ENCODE assay signal across 31 mouse cellular contexts in genomic region chr8:72407878-72408277, GRCm38 (mm10). TPM values are rescaled to one million over a fixed set of nuclear protein-coding genes. Genes with fewer than 3 reads are reported as not detected.
DNase-seq lines count a peak whose midpoint lies in the region; ATAC-seq and TF ChIP-seq lines count a peak whose summit lies in the region.
"Had no signal": no experiment of that assay in that cellular context is flagged by ENCODE, and none has a peak within 500 bp of the region (broad histone marks: within the 10 kb centered on the region; RNA-seq: fewer than 3 reads in every experiment).

No protein-coding gene starts in this region.

- H3K4me1 ChIP-seq in embryonic facial prominence, embryonic 14.5 days (ENCODE audit: control insufficient read depth, insufficient read depth, low read length): no peaks in the 10 kb centered on the region
- peaks cover 8% of the 10 kb centered on the region; the same call in 1 of the 2 replicates for H3K4me1 ChIP-seq in embryonic facial prominence, embryonic 10.5 days
- peaks cover 3% of the 10 kb centered on the region; the same call in 1 of the 2 replicates for H3K4me1 ChIP-seq in lung, postnatal 0 days (ENCODE audit: insufficient read depth, low read depth, low read length)
- 0 out of 2 replicates have a peak, but pooled peaks cover 17% of the 10 kb centered on the region for H3K4me1 ChIP-seq in limb, embryonic 15.5 days
- no peaks in the 10 kb centered on the region for H3K4me1 ChIP-seq in hindbrain, postnatal 0 days (ENCODE audit: insufficient read depth, low read length)
- H3K4me1 ChIP-seq in forebrain, embryonic 10.5 days: peaks cover 8% of the 10 kb centered on the region

- no peak for TF ChIP-seq EP300 in lung, postnatal 0 days (IDR thresholded peaks at IDR 0.05)

- no peak overlapping the region for H3K9ac ChIP-seq in embryonic facial prominence, embryonic 14.5 days (ENCODE audit: low read depth, low read length)
- no peak overlapping the region for H3K9ac ChIP-seq in lung, postnatal 0 days (replicated peaks; ENCODE audit: low read depth)
- no peak overlapping the region for H3K9ac ChIP-seq in limb, embryonic 15.5 days
- H3K9ac ChIP-seq in hindbrain, postnatal 0 days (replicated peaks; ENCODE audit: low read length): no peak overlapping the region
- H3K9ac ChIP-seq: forebrain, embryonic 12.5 days; heart, embryonic 12.5 days; hindbrain, embryonic 14.5 days; kidney, embryonic 15.5 days; liver, embryonic 15.5 days had no signal

- 63% methylated on average over 1 of the region's 1 CpGs for WGBS in embryonic facial prominence, embryonic 14.5 days
- 91% methylated on average over 1 of the region's 1 CpGs for WGBS in embryonic facial prominence, embryonic 10.5 days
- 89% methylated on average over 1 of the region's 1 CpGs for WGBS in lung, postnatal 0 days
- WGBS in limb, embryonic 15.5 days: 61% methylated on average over 1 of the region's 1 CpGs
- 91% methylated on average over 1 of the region's 1 CpGs for WGBS in hindbrain, postnatal 0 days
- WGBS in forebrain, embryonic 10.5 days: 94% methylated on average over 1 of the region's 1 CpGs

- H3K36me3 ChIP-seq in embryonic facial prominence, embryonic 14.5 days (ENCODE audit: control insufficient read depth, insufficient read depth, low read length): peaks cover 12% of the 10 kb centered on the region; the same call in 1 of the 2 replicates
- peaks cover 30% of the 10 kb centered on the region for H3K36me3 ChIP-seq in embryonic facial prominence, embryonic 10.5 days (replicated peaks)
- H3K36me3 ChIP-seq in lung, postnatal 0 days (ENCODE audit: insufficient read depth, low read length): no peaks in the 10 kb centered on the region
- peaks cover 3% of the 10 kb centered on the region; the same call in 1 of the 2 replicates for H3K36me3 ChIP-seq in limb, embryonic 15.5 days
- no peaks in the 10 kb centered on the region for H3K36me3 ChIP-seq in hindbrain, postnatal 0 days (ENCODE audit: insufficient read depth, low read length)
- H3K36me3 ChIP-seq in forebrain, embryonic 10.5 days (replicated peaks): peaks cover 26% of the 10 kb centered on the region

- 0 out of 2 replicates have a peak, but pooled peaks have one; percentile 7 for TF ChIP-seq CTCF in lung, postnatal 0 days (IDR thresholded peaks at IDR 0.05)
- TF ChIP-seq CTCF in hindbrain, postnatal 0 days (IDR thresholded peaks at IDR 0.05; ENCODE audit: low read depth): no peak

- H3K4me2 ChIP-seq in embryonic facial prominence, embryonic 14.5 days (ENCODE audit: low read depth, low read length): no peak overlapping the region
- H3K4me2 ChIP-seq in lung, postnatal 0 days (replicated peaks; ENCODE audit: low read depth, low read length): no peak overlapping the region
- H3K4me2 ChIP-seq in limb, embryonic 15.5 days: no peak overlapping the region
- no peak overlapping the region for H3K4me2 ChIP-seq in hindbrain, postnatal 0 days (ENCODE audit: low read depth, low read length)
- H3K4me2 ChIP-seq: forebrain, embryonic 12.5 days; heart, embryonic 12.5 days; hindbrain, embryonic 14.5 days; kidney, embryonic 15.5 days; liver, embryonic 15.5 days; midbrain, embryonic 11.5 days had no signal

- no peak overlapping the region for H3K4me3 ChIP-seq in embryonic facial prominence, embryonic 14.5 days (ENCODE audit: low read depth, low read length)
- no peak overlapping the region for H3K4me3 ChIP-seq in embryonic facial prominence, embryonic 10.5 days
- H3K4me3 ChIP-seq in lung, postnatal 0 days (ENCODE audit: low read depth, low read length): no peak overlapping the region
- H3K4me3 ChIP-seq in limb, embryonic 15.5 days: no peak overlapping the region
- no peak overlapping the region for H3K4me3 ChIP-seq in hindbrain, postnatal 0 days (ENCODE audit: low read length)
- no peak overlapping the region for H3K4me3 ChIP-seq in forebrain, embryonic 10.5 days
- H3K4me3 ChIP-seq: forebrain, embryonic 12.5 days; heart, adult 2 months; heart, embryonic 12.5 days; kidney, embryonic 15.5 days; layer of hippocampus, adult 2 months; left cerebral cortex, adult 2 months; liver, embryonic 15.5 days had no signal

- no peaks in the 10 kb centered on the region for H3K9me3 ChIP-seq in embryonic facial prominence, embryonic 14.5 days (ENCODE audit: control insufficient read depth, low read length)
- no peaks in the 10 kb centered on the region for H3K9me3 ChIP-seq in embryonic facial prominence, embryonic 10.5 days
- no peaks in the 10 kb centered on the region for H3K9me3 ChIP-seq in lung, postnatal 0 days (ENCODE audit: low read length)
- H3K9me3 ChIP-seq in limb, embryonic 15.5 days: no peaks in the 10 kb centered on the region
- no peaks in the 10 kb centered on the region for H3K9me3 ChIP-seq in hindbrain, postnatal 0 days (ENCODE audit: low read length)
- no peaks in the 10 kb centered on the region for H3K9me3 ChIP-seq in forebrain, embryonic 10.5 days
- H3K9me3 ChIP-seq: forebrain, embryonic 12.5 days; G1E; heart, embryonic 12.5 days; kidney, embryonic 15.5 days; liver, embryonic 15.5 days had no signal

- H3K27me3 ChIP-seq in embryonic facial prominence, embryonic 14.5 days (replicated peaks; ENCODE audit: control insufficient read depth, insufficient read depth, low read length): no peaks in the 10 kb centered on the region
- no peaks in the 10 kb centered on the region for H3K27me3 ChIP-seq in embryonic facial prominence, embryonic 10.5 days (replicated peaks; ENCODE audit: low read depth, poor library complexity, severe bottlenecking)
- H3K27me3 ChIP-seq in lung, postnatal 0 days (replicated peaks; ENCODE audit: insufficient read depth, low read length): no peaks in the 10 kb centered on the region
- no peaks in the 10 kb centered on the region for H3K27me3 ChIP-seq in limb, embryonic 15.5 days
- H3K27me3 ChIP-seq in hindbrain, postnatal 0 days (ENCODE audit: insufficient read depth, low read length): no peaks in the 10 kb centered on the region
- H3K27me3 ChIP-seq in forebrain, embryonic 10.5 days (ENCODE audit: poor library complexity, severe bottlenecking): no peaks in the 10 kb centered on the region
- H3K27me3 ChIP-seq: forebrain, embryonic 12.5 days; heart, embryonic 12.5 days; kidney, embryonic 15.5 days; liver, embryonic 15.5 days had no signal

- 0 out of 2 replicates have a peak, but pooled peaks have one; percentile 22 for ATAC-seq in embryonic facial prominence, embryonic 14.5 days (ENCODE audit: low read depth)
- no peak for ATAC-seq in lung, postnatal 0 days
- no peak for ATAC-seq in limb, embryonic 15.5 days (ENCODE audit: insufficient number of reproducible peaks, low FRiP score, low TSS enrichment, low read depth)
- ATAC-seq in hindbrain, postnatal 0 days: no peak
- ATAC-seq: inflammation-experienced regulatory T-cells, adult 6 months; midbrain, embryonic 16.5 days had no signal

- no peak overlapping the region for H3K27ac ChIP-seq in embryonic facial prominence, embryonic 14.5 days (replicated peaks; ENCODE audit: low read depth, low read length)
- no peak overlapping the region for H3K27ac ChIP-seq in embryonic facial prominence, embryonic 10.5 days (replicated peaks)
- H3K27ac ChIP-seq in lung, postnatal 0 days (ENCODE audit: low read length): no peak overlapping the region
- 0 out of 2 replicates have a peak overlapping the region, but pooled peaks have one; percentile 8 for H3K27ac ChIP-seq in limb, embryonic 15.5 days
- no peak overlapping the region for H3K27ac ChIP-seq in hindbrain, postnatal 0 days
- H3K27ac ChIP-seq in forebrain, embryonic 10.5 days: no peak overlapping the region
- H3K27ac ChIP-seq: forebrain, embryonic 12.5 days; heart, adult 2 months; hindbrain, embryonic 14.5 days; kidney, embryonic 15.5 days; layer of hippocampus, adult 2 months; left cerebral cortex, adult 2 months; liver, embryonic 15.5 days had no signal

- peak; percentile 49 for DNase-seq in embryonic facial prominence, embryonic 14.5 days (ENCODE audit: low spot score)
- no peak for DNase-seq in embryonic facial prominence, embryonic 10.5 days (ENCODE audit: low spot score)
- DNase-seq in lung, postnatal 0 days (ENCODE audit: low spot score): no peak
- no peak for DNase-seq in lung, adult 18-20 months
- peak; percentile 69 for DNase-seq in adipocyte (ENCODE audit: low spot score)
- no peak for DNase-seq in hindbrain, postnatal 0 days (ENCODE audit: low spot score)
- no peak for DNase-seq in forebrain, embryonic 10.5 days (ENCODE audit: extremely low spot score, low spot score)
- DNase-seq: adrenal gland, postnatal 25 days; cerebellum, adult 2 months; cerebellum, postnatal 14 days; gastrocnemius, postnatal 36 days; heart, adult 2 months; kidney, adult 11 months; kidney, postnatal 36 days; liver; lung, postnatal 14 days; right cerebral cortex, postnatal 25 days; thymus, adult 2 months; thymus, postnatal 36 days had no signal

RNA-seq across cellular contexts. Expression of gene Eps15l1, which starts 13.4 kb away (rescaled TPM):
- polyA plus RNA-seq in embryonic facial prominence, embryonic 14.5 days (2014; fragmentation: Nextera tagmentation; extraction: Ambion mirVana): 50.2 and 56.4 TPM in 2 replicates
- 79.8 and 81.6 TPM in 2 replicates for polyA plus RNA-seq in embryonic facial prominence, embryonic 10.5 days (2016; fragmentation: Nextera tagmentation; extraction: Ambion mirVana)
- 25.6 and 25.9 TPM in 2 replicates for polyA plus RNA-seq in lung, postnatal 0 days (2015; fragmentation: Nextera tagmentation; extraction: Ambion mirVana)
- 50.4 and 54.8 TPM in 2 replicates for polyA plus RNA-seq in limb, embryonic 15.5 days (2015; fragmentation: Nextera tagmentation; extraction: Ambion mirVana)
- 49.6 and 66.0 TPM in 2 replicates for total RNA-seq in hindbrain, postnatal 0 days (2014; rRNA removed)
- polyA plus RNA-seq in hindbrain, postnatal 0 days (2015; fragmentation: Nextera tagmentation; extraction: Ambion mirVana): 43.4 and 45.5 TPM in 2 replicates
- polyA plus RNA-seq in forebrain, embryonic 10.5 days (2016; fragmentation: Nextera tagmentation; extraction: Ambion mirVana): 72.9 and 74.3 TPM in 2 replicates

RNA-seq across cellular contexts. Expression of gene Calr3, which starts 35.8 kb away (rescaled TPM):
- 1.7 and 2.2 TPM in 2 replicates for polyA plus RNA-seq in embryonic facial prominence, embryonic 14.5 days (2014; fragmentation: Nextera tagmentation; extraction: Ambion mirVana)
- polyA plus RNA-seq in embryonic facial prominence, embryonic 10.5 days (2016; fragmentation: Nextera tagmentation; extraction: Ambion mirVana): 1.2 and 1.4 TPM in 2 replicates
- 1.0 and 1.2 TPM in 2 replicates for polyA plus RNA-seq in lung, postnatal 0 days (2015; fragmentation: Nextera tagmentation; extraction: Ambion mirVana)
- polyA plus RNA-seq in limb, embryonic 15.5 days (2015; fragmentation: Nextera tagmentation; extraction: Ambion mirVana): 1.4 and 1.7 TPM in 2 replicates
- 0.40 and 0.42 TPM in 2 replicates for total RNA-seq in hindbrain, postnatal 0 days (2014; rRNA removed)
- polyA plus RNA-seq in hindbrain, postnatal 0 days (2015; fragmentation: Nextera tagmentation; extraction: Ambion mirVana): 1.4 and 1.9 TPM in 2 replicates
- polyA plus RNA-seq in forebrain, embryonic 10.5 days (2016; fragmentation: Nextera tagmentation; extraction: Ambion mirVana): 1.1 and 1.5 TPM in 2 replicates

RNA-seq across cellular contexts. Expression of gene 1700030K09Rik, which starts 35.8 kb away (rescaled TPM):
- 12.3 and 13.4 TPM in 2 replicates for polyA plus RNA-seq in embryonic facial prominence, embryonic 14.5 days (2014; fragmentation: Nextera tagmentation; extraction: Ambion mirVana)
- 14.5 and 16.1 TPM in 2 replicates for polyA plus RNA-seq in embryonic facial prominence, embryonic 10.5 days (2016; fragmentation: Nextera tagmentation; extraction: Ambion mirVana)
- 7.9 and 9.0 TPM in 2 replicates for polyA plus RNA-seq in lung, postnatal 0 days (2015; fragmentation: Nextera tagmentation; extraction: Ambion mirVana)
- polyA plus RNA-seq in limb, embryonic 15.5 days (2015; fragmentation: Nextera tagmentation; extraction: Ambion mirVana): 14.2 and 14.7 TPM in 2 replicates
- total RNA-seq in hindbrain, postnatal 0 days (2014; rRNA removed): 8.6 and 11.3 TPM in 2 replicates
- 13.1 and 13.2 TPM in 2 replicates for polyA plus RNA-seq in hindbrain, postnatal 0 days (2015; fragmentation: Nextera tagmentation; extraction: Ambion mirVana)
- polyA plus RNA-seq in forebrain, embryonic 10.5 days (2016; fragmentation: Nextera tagmentation; extraction: Ambion mirVana): 13.6 and 14.3 TPM in 2 replicates

Comparison
In these comparisons a context has a peak if more than half of its experiments do, and no peak if none do; other contexts are left out.
1. DNase-seq: peak in embryonic facial prominence, embryonic 14.5 days (single experiment) and adipocyte (single experiment); none in embryonic facial prominence, embryonic 10.5 days (single experiment), lung, postnatal 0 days (single experiment), lung, adult 18-20 months (0 of 2), hindbrain, postnatal 0 days (single experiment) and forebrain, embryonic 10.5 days (single experiment).